Mouse (Mus musculus) liver, embryonic 11.5 days (tissue): Measurements from ENCODE around the gene Lats1. TPM values are rescaled to one million over a fixed set of nuclear protein-coding genes. Genes with fewer than 3 reads are reported as not detected.

Experiments
- ATAC-seq: fragments of 200-750 bp; cut with Nextera tagmentation; replicated peaks from 2 replicates; pipeline ENCODE4 v1.8.0; 2017; ENCODE audit warnings: moderate number of reproducible peaks, mild to moderate bottlenecking, moderate TSS enrichment, moderate library complexity; ENCODE audit not compliant: low FRiP score
- DNase-seq: peaks from one replicate; pipeline ENCODE4 v3.0.0-alpha.2; 2017; ENCODE audit warnings: low spot score
- H3K27ac ChIP-seq: fragments of 300-500 bp; sonication (generic); 2 replicates; pipeline ENCODE4 v1.5.1; 2014; ENCODE audit warnings: mild to moderate bottlenecking, low read depth, low read length, control low read depth
- H3K27me3 ChIP-seq: fragments of 300-500 bp; sonication (generic); replicated peaks from 2 replicates; pipeline ENCODE4 v1.6.1; 2014; ENCODE audit warnings: low read length, mixed read lengths; ENCODE audit not compliant: control insufficient read depth, insufficient read depth
- H3K36me3 ChIP-seq: fragments of 300-500 bp; sonication (generic); 2 replicates; pipeline ENCODE4 v1.6.1; 2014; ENCODE audit warnings: mild to moderate bottlenecking, low read length, moderate library complexity, mixed read lengths; ENCODE audit not compliant: control insufficient read depth, insufficient read depth
- H3K4me1 ChIP-seq: fragments of 300-500 bp; sonication (generic); replicated peaks from 2 replicates; pipeline ENCODE4 v1.6.1; 2014; ENCODE audit warnings: low read length, mixed read lengths; ENCODE audit not compliant: control insufficient read depth, insufficient read depth
- H3K4me2 ChIP-seq: fragments of 300-500 bp; sonication (generic); 2 replicates; pipeline ENCODE4 v1.6.1; 2014; ENCODE audit warnings: mild to moderate bottlenecking, control low read depth, moderate library complexity
- H3K4me3 ChIP-seq: fragments of 300-500 bp; sonication (generic); 2 replicates; pipeline ENCODE4 v1.5.1; 2014; ENCODE audit warnings: low read depth, low read length, control low read depth
- H3K9ac ChIP-seq: fragments of 300-500 bp; sonication (generic); 2 replicates; pipeline ENCODE4 v1.6.1; 2014; ENCODE audit warnings: low read depth, low read length, control low read depth
- H3K9me3 ChIP-seq: fragments of 300-500 bp; sonication (generic); 2 replicates; pipeline ENCODE4 v1.6.1; 2016; ENCODE audit warnings: low read length, inconsistent platforms, mixed read lengths; ENCODE audit not compliant: control insufficient read depth
- WGBS: fragments of 180-500 bp; shearing (Covaris S2); extraction: QIAGEN DNeasy Blood & Tissue Kit; methylation state at CpG from one replicate; pipeline ENCODE4 v1.1.7; 2014; 5-methylcytosine and 5-hydroxymethylcytosine counted together
- polyA plus RNA-seq: library from polyadenylated mRNA; unstranded; fragments of >200 nt; fragmentation: Nextera tagmentation; extraction: Ambion mirVana; gene quantifications from 2 replicates; pipeline ENCODE4 v1.2.1, GENCODE M21; 2014

Gene Lats1
- polyA plus RNA-seq, 1 experiment from 2014 or later = 7.9 TPM

DNA sequence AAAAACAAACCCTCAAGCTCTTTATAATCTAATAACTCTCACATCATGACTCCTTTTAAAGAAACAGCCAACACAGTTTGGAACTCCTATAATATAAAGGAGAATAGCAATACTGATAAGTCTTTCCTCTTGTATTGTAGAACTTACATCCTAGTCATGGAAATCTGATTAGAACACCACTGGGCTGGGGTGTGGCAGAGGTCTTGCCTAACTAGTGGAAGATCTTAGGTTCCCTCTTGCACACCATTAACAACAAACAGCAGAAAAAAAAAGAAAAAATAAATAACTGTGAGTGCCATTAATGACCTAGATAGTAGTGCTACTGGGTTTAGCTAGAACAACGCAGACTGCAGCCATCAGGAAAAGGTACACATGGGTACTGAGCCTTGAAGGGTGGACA lies 16.1 kb upstream of the Lats1 start:
- H3K9ac ChIP-seq = no peak overlapping the region
- no peak overlapping the region for H3K4me3 ChIP-seq
- no peak overlapping the region for H3K4me2 ChIP-seq
- peaks cover 26% of the 10 kb centered on the region for H3K4me1 ChIP-seq
- H3K27me3 ChIP-seq = no peaks in the 10 kb centered on the region
- no peaks in the 10 kb centered on the region for H3K9me3 ChIP-seq
- 83% methylated on average over 1 of the region's 1 CpGs for WGBS
- H3K36me3 ChIP-seq = peaks cover 4% of the 10 kb centered on the region; the same call in 1 of the 2 replicates
- no peak for DNase-seq
- H3K27ac ChIP-seq = no peak overlapping the region
- no peak for ATAC-seq

DNA sequence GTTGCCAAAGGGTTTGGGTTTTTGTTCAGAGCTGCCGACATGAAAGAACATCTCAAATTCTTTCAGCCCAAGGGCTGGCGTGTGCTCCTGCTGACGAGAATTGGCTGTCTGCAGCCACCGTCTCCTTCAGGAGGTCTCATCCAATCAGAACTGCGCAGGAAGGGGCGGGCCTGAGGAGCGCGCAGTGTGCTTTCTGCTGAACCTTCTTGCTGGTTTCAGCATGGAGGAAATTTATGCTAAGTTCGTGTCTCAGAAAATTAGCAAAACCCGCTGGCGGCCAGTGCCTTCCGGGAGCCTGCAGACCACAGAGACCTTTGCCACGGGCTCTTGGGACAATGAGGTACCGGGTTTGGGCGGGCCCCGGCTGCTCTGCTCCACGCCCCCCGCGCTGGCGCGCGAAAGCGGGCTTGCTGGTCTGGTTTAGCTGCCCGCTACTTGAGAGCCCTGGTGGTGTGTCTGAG lies 13.6 kb upstream of the Lats1 start, which contains the start of gene Nup43:
Gene Nup43, plus strand, starts transcription at position 162 of the 461 bp plus-strand sequence.
- H3K4me2 ChIP-seq = peak within 1 kb of the TSS; percentile 86
- H3K36me3 ChIP-seq = peaks cover 13% of the 10 kb centered on the region; the same call in 1 of the 2 replicates
- peak within 1 kb of the TSS; percentile 89 for H3K4me3 ChIP-seq
- DNase-seq (peak; percentile 85), ATAC-seq (peak; percentile 76)
- no peaks in the 10 kb centered on the region for H3K27me3 ChIP-seq
- under 1% methylated on average over 24 of the region's 24 CpGs for WGBS
- H3K9ac ChIP-seq = peak within 1 kb of the TSS; percentile 82
- no peaks in the 10 kb centered on the region for H3K9me3 ChIP-seq
- peaks cover 24% of the 10 kb centered on the region for H3K4me1 ChIP-seq
- peak within 1 kb of the TSS; percentile 74 for H3K27ac ChIP-seq

DNA sequence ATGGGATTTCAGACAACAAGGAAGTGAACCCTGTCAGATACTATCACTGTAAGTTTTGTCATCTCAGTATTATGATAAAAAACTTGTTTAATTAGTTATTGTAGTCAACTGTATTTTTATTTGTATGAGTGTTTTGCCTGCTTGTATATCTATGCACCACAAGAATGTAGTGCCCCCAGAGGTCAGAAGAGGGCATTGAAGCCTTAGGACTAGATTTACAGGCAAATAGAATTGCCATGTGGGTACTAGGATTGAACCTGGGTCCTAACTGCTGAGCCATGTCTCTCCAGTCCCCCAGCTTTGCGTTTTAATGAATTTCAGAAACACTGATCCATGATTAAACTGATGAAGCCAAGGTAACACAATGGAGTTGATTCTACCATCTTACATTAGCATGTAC lies 7.3 kb upstream of the Lats1 start:
- Histone ChIP-seq H3K4me1 (peaks cover under 1% of the 10 kb centered on the region; the same call in 1 of the 2 replicates), H3K9ac (no peak overlapping the region), H3K27me3 (no peaks in the 10 kb centered on the region), H3K36me3 (peaks cover 46% of the 10 kb centered on the region), H3K27ac (no peak overlapping the region), H3K9me3 (no peaks in the 10 kb centered on the region), H3K4me2 (no peak overlapping the region), H3K4me3 (no peak overlapping the region)
- DNase-seq (no peak), ATAC-seq (peak; percentile 72)
- WGBS = 42% methylated on average over 1 of the region's 1 CpGs

DNA sequence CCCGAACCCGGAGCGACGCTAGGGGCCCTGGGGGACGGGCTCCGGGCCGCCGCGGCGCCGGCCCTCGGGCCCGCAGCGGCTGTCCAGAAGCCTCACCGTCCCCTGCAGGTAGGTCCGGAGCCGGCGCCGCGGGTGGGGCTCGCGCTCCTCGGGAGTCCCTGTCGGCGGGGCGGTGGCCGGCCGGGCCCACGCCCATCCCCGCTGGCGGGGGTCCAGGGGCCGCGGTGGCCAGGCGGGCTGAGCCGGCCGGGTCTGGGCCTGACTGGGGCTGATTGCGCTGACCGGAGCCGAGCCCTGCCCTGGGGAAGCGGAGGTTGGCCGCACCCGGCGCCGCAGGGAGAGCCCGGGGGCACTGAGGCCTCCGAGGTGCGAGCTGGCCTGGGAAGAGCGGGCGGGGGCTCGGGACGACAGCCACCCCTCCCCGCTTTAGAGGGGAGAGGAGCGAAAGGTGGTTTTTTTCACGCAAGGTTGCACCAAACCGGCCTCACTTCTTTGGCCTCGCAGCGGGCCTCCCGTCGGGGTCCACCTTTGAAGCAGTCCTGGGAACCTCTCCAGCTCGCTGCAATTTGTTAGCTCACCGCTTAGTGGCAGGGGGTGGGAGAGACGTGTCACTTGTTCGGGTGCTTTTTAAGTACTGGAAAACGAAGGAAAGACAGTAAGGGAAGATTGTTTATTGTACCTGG lies 470 bp downstream of the Lats1 start:
- H3K4me1 ChIP-seq = peaks cover 12% of the 10 kb centered on the region
- peak; percentile 81 for ATAC-seq
- under 1% methylated on average over 63 of the region's 64 CpGs for WGBS
- peak; percentile 83 for DNase-seq
- H3K9me3 ChIP-seq = no peaks in the 10 kb centered on the region
- peak overlapping the region; percentile 95 for H3K4me3 ChIP-seq
- H3K9ac ChIP-seq = peak overlapping the region; percentile 98
- H3K36me3 ChIP-seq = peaks cover 23% of the 10 kb centered on the region
- peak overlapping the region; percentile 96 for H3K27ac ChIP-seq
- no peaks in the 10 kb centered on the region for H3K27me3 ChIP-seq
- peak overlapping the region; percentile 86 for H3K4me2 ChIP-seq

DNA sequence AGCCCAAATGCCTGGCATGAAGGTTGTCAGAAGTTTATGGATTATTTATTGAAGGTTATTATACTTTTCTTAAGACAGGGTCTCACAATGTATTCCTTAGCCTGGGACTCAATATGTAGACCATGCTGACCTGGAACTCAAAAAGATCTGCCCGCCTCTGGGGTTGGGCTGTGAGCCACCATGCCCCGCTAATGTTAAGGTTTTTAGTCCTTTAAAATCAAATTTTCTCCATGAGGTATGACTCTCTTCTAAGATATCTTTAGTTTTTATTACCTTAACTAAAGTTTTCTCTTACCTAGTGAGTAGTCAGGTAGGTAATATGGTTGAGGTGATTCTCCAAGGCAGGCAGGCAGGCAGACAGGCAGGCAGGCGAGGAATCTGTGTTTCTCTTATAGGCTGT lies 1.2 kb downstream of the Lats1 start:
- Histone ChIP-seq H3K27ac (no peak overlapping the region), H3K9ac (peak overlapping the region; percentile 98), H3K27me3 (no peaks in the 10 kb centered on the region), H3K9me3 (no peaks in the 10 kb centered on the region), H3K4me2 (peak overlapping the region; percentile 86), H3K36me3 (peaks cover 15% of the 10 kb centered on the region), H3K4me1 (peaks cover 12% of the 10 kb centered on the region), H3K4me3 (peak overlapping the region; percentile 95)
- ATAC-seq (no peak), DNase-seq (no peak)
- 43% methylated on average over 3 of the region's 3 CpGs for WGBS

DNA sequence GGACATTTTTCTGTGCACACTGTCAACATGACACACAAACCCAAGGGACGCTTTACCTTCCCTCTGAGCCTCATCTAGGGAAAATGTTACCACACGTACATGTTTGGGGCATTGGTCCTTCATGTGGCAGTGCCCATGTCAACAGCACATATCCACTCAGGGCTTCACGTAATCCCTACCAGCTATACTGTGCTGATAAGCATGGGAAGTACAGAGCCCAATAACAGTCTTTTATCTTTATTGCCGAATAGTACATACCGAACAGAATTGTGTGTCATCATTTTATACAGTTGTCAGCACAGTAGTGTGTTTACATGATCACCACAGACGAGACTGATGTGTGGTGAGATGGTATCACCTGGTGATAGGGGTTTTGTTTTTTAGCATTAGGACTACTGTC lies 5.9 kb downstream of the Lats1 start:
- Histone ChIP-seq H3K4me1 (peaks cover 6% of the 10 kb centered on the region), H3K4me3 (no peak overlapping the region), H3K36me3 (peaks cover 7% of the 10 kb centered on the region; the same call in 1 of the 2 replicates), H3K9me3 (no peaks in the 10 kb centered on the region), H3K27me3 (no peaks in the 10 kb centered on the region), H3K4me2 (no peak overlapping the region), H3K27ac (no peak overlapping the region), H3K9ac (no peak overlapping the region)
- ATAC-seq (no peak), DNase-seq (no peak)
- 75% methylated on average over 6 of the region's 6 CpGs for WGBS

DNA sequence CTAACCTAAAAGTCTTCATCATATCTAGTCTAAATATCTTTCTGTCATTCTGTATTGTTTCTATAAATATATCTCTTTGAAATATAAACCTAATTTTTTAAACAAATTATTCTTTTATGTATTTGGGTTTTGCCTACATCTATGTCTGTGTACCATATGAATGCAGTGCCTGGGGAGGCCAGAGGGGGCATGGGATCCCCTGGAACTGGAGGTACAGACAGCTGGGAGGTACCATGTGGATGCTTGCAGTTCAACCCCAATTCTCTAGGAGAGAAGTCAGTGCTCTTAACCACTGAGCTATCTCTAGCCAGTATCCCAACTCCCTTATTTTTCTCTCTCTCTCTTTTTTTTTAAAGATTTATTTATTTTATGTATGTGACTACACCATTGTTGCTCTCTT lies 14.3 kb downstream of the Lats1 start:
- Histone ChIP-seq H3K4me2 (no peak overlapping the region), H3K36me3 (peaks cover 48% of the 10 kb centered on the region), H3K27me3 (no peaks in the 10 kb centered on the region), H3K9ac (no peak overlapping the region), H3K27ac (no peak overlapping the region), H3K9me3 (no peaks in the 10 kb centered on the region), H3K4me3 (no peak overlapping the region), H3K4me1 (no peaks in the 10 kb centered on the region)
- ATAC-seq (peak; percentile 57; the same call in 1 of the 2 replicates), DNase-seq (no peak)

DNA sequence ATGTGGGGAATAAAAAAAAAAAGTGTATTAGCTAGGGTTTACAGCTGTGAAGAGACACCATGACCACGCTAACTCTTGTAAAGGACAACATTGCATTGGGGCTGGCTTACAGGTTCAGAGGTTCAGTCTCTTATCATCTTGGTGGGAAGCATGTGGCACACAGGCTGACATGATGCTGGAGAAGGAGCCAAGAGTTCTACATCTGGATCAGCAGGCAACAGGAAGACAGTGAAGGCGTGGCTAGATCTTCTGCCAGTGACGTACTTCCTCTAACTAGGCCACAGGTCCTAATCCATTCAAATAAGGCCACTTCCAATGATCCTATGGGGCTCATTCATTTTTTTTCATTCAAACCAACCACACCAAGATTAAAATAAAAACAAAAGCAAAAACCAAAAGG lies 19.1 kb downstream of the Lats1 start:
- Histone ChIP-seq H3K4me3 (no peak overlapping the region), H3K36me3 (peaks cover 54% of the 10 kb centered on the region), H3K4me1 (no peaks in the 10 kb centered on the region), H3K9me3 (no peaks in the 10 kb centered on the region), H3K4me2 (no peak overlapping the region), H3K27ac (no peak overlapping the region), H3K27me3 (no peaks in the 10 kb centered on the region), H3K9ac (no peak overlapping the region)
- no peak for DNase-seq
- no peak for ATAC-seq
- 78% methylated on average over 3 of the region's 3 CpGs for WGBS

DNA sequence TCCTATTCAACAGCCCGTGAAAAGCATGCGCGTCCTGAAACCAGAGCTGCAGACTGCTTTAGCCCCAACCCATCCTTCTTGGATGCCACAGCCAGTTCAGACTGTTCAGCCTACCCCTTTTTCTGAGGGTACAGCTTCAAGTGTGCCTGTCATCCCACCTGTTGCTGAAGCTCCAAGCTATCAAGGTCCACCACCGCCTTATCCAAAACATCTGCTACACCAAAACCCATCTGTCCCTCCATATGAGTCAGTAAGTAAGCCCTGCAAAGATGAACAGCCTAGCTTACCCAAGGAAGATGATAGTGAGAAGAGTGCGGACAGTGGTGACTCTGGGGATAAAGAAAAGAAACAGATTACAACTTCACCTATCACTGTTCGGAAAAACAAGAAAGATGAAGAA lies 21.6 kb downstream of the Lats1 start:
- H3K36me3 ChIP-seq = peaks cover 51% of the 10 kb centered on the region
- no peak overlapping the region for H3K4me2 ChIP-seq
- H3K4me3 ChIP-seq = no peak overlapping the region
- no peaks in the 10 kb centered on the region for H3K27me3 ChIP-seq
- no peak overlapping the region for H3K9ac ChIP-seq
- DNase-seq (no peak), ATAC-seq (no peak)
- 91% methylated on average over 6 of the region's 6 CpGs for WGBS
- H3K9me3 ChIP-seq = no peaks in the 10 kb centered on the region
- no peak overlapping the region for H3K27ac ChIP-seq
- H3K4me1 ChIP-seq = no peaks in the 10 kb centered on the region
